Mouse (Mus musculus): ENCODE data around the gene Tmem176a.
"Not testable (repeated sequence)": the region's sequence is repeated elsewhere in the genome, so short reads cannot be mapped to it uniquely, and the experiment has no call there.

Gene Tmem176a

GRCm38 (mm10) chr6:48842111-48842842 is 1.6 kb downstream of the Tmem176a start:
- DNase-seq (ENCODE audit: low spot score) = peak; percentile 65

- no peak for DNase-seq (ENCODE audit: low spot score)
These were observed 4.4 kb downstream of the Tmem176a start for GRCm38 (mm10) chr6:48845086-48845485.

GRCm38 (mm10) chr6:48851820-48852491 is 11.2 kb downstream of the Tmem176a start:
- DNase-seq (ENCODE audit: low spot score) = peak; percentile 64

GRCm38 (mm10) chr6:48854155-48854554 is 13.4 kb downstream of the Tmem176a start:
- no peak for DNase-seq (ENCODE audit: low spot score)

- peak; percentile 48 for DNase-seq (ENCODE audit: low spot score)
These were observed 17.0 kb downstream of the Tmem176a start for GRCm38 (mm10) chr6:48857613-48858302.

GRCm38 (mm10) chr6:48860130-48860815 is 19.6 kb downstream of the Tmem176a start:
- peak; percentile 79 for DNase-seq (ENCODE audit: low spot score)

- no peak for DNase-seq (ENCODE audit: low spot score)
These were observed 20.1 kb downstream of the Tmem176a start for GRCm38 (mm10) chr6:48860851-48861250.

- DNase-seq (ENCODE audit: low spot score) = no peak
These were observed 21.0 kb downstream of the Tmem176a start for GRCm38 (mm10) chr6:48861616-48862280.

GRCm38 (mm10) chr6:48862816-48863215 is 22.1 kb downstream of the Tmem176a start:
- no peak for DNase-seq (ENCODE audit: low spot score)

- DNase-seq (ENCODE audit: low spot score) = no peak
These were observed 22.8 kb downstream of the Tmem176a start for GRCm38 (mm10) chr6:48863488-48863887.

GRCm38 (mm10) chr6:48864181-48864580 is 23.5 kb downstream of the Tmem176a start:
- DNase-seq (ENCODE audit: low spot score) = no peak

GRCm38 (mm10) chr6:48864723-48865122 is 24.0 kb downstream of the Tmem176a start:
- no peak for DNase-seq (ENCODE audit: low spot score)

- no peak for DNase-seq (ENCODE audit: low spot score)
These were observed 24.5 kb downstream of the Tmem176a start for GRCm38 (mm10) chr6:48865152-48865745.

GRCm38 (mm10) chr6:48866355-48866950 is 25.7 kb downstream of the Tmem176a start:
- not testable (repeated sequence) for DNase-seq (ENCODE audit: low spot score)

GRCm38 (mm10) chr6:48867158-48867557 is 26.4 kb downstream of the Tmem176a start:
- DNase-seq (ENCODE audit: low spot score) = no peak

- DNase-seq (ENCODE audit: low spot score) = no peak
These were observed 29.1 kb downstream of the Tmem176a start for GRCm38 (mm10) chr6:48869774-48870173.

GRCm38 (mm10) chr6:48872596-48872995 is 31.9 kb downstream of the Tmem176a start, which contains the start of gene Aoc1:
Gene Aoc1, plus strand, starts transcription at chr6:48872896.
- no peak for DNase-seq (ENCODE audit: low spot score)

- DNase-seq (ENCODE audit: low spot score) = no peak
These were observed 33.9 kb downstream of the Tmem176a start for GRCm38 (mm10) chr6:48874576-48874975.

- DNase-seq (ENCODE audit: low spot score) = no peak
These were observed 34.8 kb downstream of the Tmem176a start for GRCm38 (mm10) chr6:48875515-48875914.

GRCm38 (mm10) chr6:48876510-48877135 is 35.9 kb downstream of the Tmem176a start:
- DNase-seq (ENCODE audit: low spot score) = no peak

Data from urinary bladder, postnatal 14 days (tissue).